Mouse (Mus musculus) neural tube, embryonic 15.5 days (tissue): ENCODE data around the gene Crnkl1. TPM values are rescaled to one million over a fixed set of nuclear protein-coding genes. Genes with fewer than 3 reads are reported as not detected.

Experiments
- ATAC-seq: fragments of 200-750 bp; cut with Nextera tagmentation; 2 replicates; pipeline ENCODE4 v1.8.0; 2017; ENCODE audit warnings: mild to moderate bottlenecking, moderate TSS enrichment, moderate library complexity; ENCODE audit not compliant: low FRiP score
- H3K27ac ChIP-seq: fragments of 300-500 bp; sonication (generic); replicated peaks from 2 replicates; pipeline ENCODE4 v1.5.1; 2015; ENCODE audit warnings: mild to moderate bottlenecking, inconsistent platforms
- H3K27me3 ChIP-seq: fragments of 300-500 bp; sonication (generic); replicated peaks from 2 replicates; pipeline ENCODE4 v1.6.1; 2015; ENCODE audit warnings: inconsistent platforms
- H3K36me3 ChIP-seq: fragments of 300-500 bp; sonication (generic); 2 replicates; pipeline ENCODE4 v1.6.1; 2015; ENCODE audit warnings: inconsistent platforms
- H3K4me1 ChIP-seq: fragments of 300-500 bp; sonication (generic); 2 replicates; pipeline ENCODE4 v1.6.1; 2015; ENCODE audit warnings: inconsistent platforms
- H3K4me2 ChIP-seq: fragments of 300-500 bp; sonication (generic); 2 replicates; pipeline ENCODE4 v1.6.1; 2015; ENCODE audit warnings: inconsistent platforms, mild to moderate bottlenecking, moderate library complexity
- H3K4me3 ChIP-seq: fragments of 300-500 bp; sonication (generic); replicated peaks from 2 replicates; pipeline ENCODE4 v1.5.1; 2015; ENCODE audit warnings: mild to moderate bottlenecking, inconsistent platforms
- H3K9ac ChIP-seq: fragments of 300-500 bp; sonication (generic); replicated peaks from 2 replicates; pipeline ENCODE4 v1.6.1; 2015; ENCODE audit warnings: mild to moderate bottlenecking, inconsistent platforms
- H3K9me3 ChIP-seq: fragments of 300-500 bp; sonication (generic); replicated peaks from 2 replicates; pipeline ENCODE4 v1.6.1; 2016; ENCODE audit warnings: inconsistent platforms
- WGBS: fragments of 180-500 bp; shearing (Covaris S2); methylation state at CpG from one replicate; pipeline ENCODE4 v1.1.7; 2015; ENCODE audit warnings: mixed read lengths; 5-methylcytosine and 5-hydroxymethylcytosine counted together
- polyA plus RNA-seq: library from polyadenylated mRNA; unstranded; fragments of >200 nt; fragmentation: Nextera tagmentation; extraction: Ambion mirVana; gene quantifications from 2 replicates; pipeline ENCODE4 v1.2.1, GENCODE M21; 2015

Crnkl1 gene
- polyA plus RNA-seq, 1 experiment from 2014 or later: 18.8 TPM

DNA sequence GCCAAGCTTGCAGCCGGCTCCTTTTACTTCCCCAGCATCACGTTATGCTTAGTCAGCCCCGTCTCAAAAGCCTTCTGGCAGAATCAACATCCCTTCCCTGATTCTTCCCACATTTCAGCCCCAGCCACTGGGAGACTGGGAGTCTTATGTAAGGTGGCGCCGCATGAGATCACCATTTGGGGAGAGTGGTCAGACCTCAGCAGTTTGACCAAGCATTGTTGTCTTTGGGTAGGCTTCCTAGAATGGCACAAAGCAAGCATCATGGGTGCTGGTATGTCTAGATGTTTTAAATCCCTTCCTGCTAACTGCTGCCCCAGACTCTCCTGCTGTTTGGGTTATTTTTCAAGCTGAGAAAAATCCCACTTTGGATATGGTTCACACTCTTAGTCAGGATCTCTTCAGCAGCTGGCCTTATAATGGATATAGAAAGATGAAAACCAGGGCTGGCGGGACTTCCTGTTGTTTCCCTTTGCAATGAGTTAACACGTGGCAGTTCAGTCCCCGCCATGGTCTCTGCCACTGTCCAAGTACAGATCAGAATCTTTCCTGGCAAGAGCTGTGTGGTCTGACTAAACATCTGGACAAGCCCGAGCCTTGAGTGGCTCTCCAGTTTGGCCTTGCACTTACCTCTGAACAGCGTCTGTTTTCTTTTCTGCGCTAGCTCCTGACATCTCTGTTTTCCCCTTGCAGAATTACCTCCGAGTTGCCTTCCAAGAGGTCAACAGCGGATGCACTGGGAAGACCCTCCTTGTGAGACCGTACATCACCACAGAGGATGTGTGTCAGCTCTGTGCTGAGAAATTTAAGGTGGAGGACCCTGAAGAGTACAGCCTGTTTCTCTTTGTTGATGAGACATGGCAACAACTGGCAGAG is 49.7 kb downstream of the Crnkl1 start:
- Histone ChIP-seq H3K9ac (no peak overlapping the region), H3K27ac (0 out of 2 replicates have a peak overlapping the region, but pooled peaks have one; percentile 24), H3K9me3 (no peaks in the 10 kb centered on the region), H3K4me2 (no peak overlapping the region), H3K27me3 (no peaks in the 10 kb centered on the region), H3K4me3 (no peak overlapping the region), H3K36me3 (peaks cover 12% of the 10 kb centered on the region), H3K4me1 (peaks cover 20% of the 10 kb centered on the region)
- 81% methylated on average over 14 of the region's 14 CpGs for WGBS
- ATAC-seq: 0 out of 2 replicates have a peak, but pooled peaks have one; percentile 16

DNA sequence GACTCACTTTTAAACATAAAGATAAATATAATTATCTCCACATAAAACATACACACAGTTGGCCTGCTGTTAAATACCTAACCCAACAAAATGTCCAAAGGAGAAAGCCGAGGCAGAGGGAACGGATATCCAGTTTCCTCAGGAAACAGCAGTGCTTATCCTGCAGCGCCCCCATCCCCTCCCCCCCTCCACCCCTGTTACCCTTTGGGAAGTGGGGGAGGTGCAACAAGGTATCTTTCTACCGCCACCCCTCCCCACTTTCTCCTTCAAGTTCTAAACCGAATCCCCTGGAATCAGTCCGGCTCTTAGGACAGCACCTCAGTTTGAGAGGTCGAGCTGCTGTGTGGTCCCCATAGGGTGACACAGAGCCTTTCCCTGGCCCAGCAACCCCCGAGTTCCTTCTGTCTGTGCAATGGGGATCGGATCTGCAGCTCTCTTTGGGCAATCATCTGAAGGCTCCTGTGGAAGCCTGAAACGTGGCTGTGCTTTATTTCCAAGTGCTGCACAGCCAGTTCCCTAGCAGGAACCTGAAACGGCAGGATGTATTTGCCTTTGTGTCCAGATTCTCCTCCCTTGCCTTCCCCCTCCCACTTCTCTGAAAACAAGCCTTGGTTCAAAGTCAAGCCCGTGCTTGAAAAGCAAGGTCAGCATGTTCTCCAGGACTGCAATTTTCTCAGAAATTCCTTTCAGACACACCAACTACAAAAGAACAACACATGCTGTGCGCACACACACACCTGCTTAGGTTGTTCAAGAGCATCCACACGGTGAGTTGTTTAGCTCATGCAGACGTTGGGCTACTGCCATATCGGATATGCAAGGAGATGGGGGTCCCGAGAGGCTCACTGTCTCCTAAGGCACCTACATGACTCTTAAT is 50.5 kb downstream of the Crnkl1 start:
- peak overlapping the region; percentile 24; the same call in 1 of the 2 replicates for H3K27ac ChIP-seq
- no peak overlapping the region for H3K4me3 ChIP-seq
- peaks cover 20% of the 10 kb centered on the region for H3K4me1 ChIP-seq
- peak; percentile 31; the same call in 1 of the 2 replicates for ATAC-seq
- H3K9ac ChIP-seq: no peak overlapping the region
- H3K27me3 ChIP-seq: no peaks in the 10 kb centered on the region
- 62% methylated on average over 17 of the region's 17 CpGs for WGBS
- no peaks in the 10 kb centered on the region for H3K9me3 ChIP-seq
- no peak overlapping the region for H3K4me2 ChIP-seq
- H3K36me3 ChIP-seq: peaks cover 15% of the 10 kb centered on the region

DNA sequence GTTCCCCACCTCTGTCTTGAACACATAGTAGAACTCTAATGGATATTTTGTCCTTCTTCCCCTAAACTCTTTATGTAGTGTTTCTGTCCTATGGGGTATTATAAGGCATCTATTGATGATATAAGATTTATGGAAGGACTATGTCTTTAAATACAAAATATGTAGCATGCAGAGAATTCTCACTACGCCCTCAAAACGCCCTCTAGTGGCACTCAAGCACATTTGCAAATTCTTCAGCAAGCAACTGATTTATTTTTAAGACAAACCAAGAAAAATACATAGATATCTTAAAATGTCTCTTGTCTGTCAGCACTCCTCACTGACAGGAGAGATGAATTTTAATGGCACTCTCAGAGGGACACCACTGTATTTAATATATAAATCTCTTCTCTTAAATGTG is 52.4 kb downstream of the Crnkl1 start:
- Histone ChIP-seq H3K27ac (no peak overlapping the region), H3K4me2 (no peak overlapping the region), H3K36me3 (peaks cover 23% of the 10 kb centered on the region), H3K27me3 (no peaks in the 10 kb centered on the region), H3K9ac (no peak overlapping the region), H3K9me3 (no peaks in the 10 kb centered on the region), H3K4me1 (peaks cover 13% of the 10 kb centered on the region), H3K4me3 (no peak overlapping the region)
- WGBS: 23% methylated on average over 2 of the region's 2 CpGs
- ATAC-seq: no peak

DNA sequence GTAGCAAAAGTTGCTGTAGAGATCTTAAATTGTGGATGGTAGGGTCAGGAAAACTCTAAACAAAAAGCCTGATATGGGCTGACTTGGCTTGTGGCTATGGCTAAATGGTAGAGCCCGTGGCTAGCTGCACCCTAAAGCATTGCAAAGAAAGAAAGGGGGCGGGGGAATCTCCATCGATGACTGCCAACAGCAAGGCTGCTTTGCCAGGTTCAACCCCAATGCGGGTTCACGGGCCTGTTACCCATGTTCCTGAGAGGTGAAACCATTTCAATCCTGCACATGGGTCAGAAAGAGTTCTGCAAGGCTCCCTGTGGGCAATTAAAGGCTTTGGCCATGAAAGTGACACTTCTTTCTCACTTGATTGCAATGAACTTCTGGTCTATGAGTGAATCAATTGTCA is 52.9 kb downstream of the Crnkl1 start:
- no peak overlapping the region for H3K4me3 ChIP-seq
- peaks cover 21% of the 10 kb centered on the region for H3K36me3 ChIP-seq
- H3K9ac ChIP-seq: no peak overlapping the region
- H3K9me3 ChIP-seq: no peaks in the 10 kb centered on the region
- H3K4me2 ChIP-seq: no peak overlapping the region
- no peak for ATAC-seq
- 90% methylated on average over 5 of the region's 5 CpGs for WGBS
- no peaks in the 10 kb centered on the region for H3K27me3 ChIP-seq
- H3K27ac ChIP-seq: peak overlapping the region; percentile 48; the same call in 1 of the 2 replicates
- peaks cover 13% of the 10 kb centered on the region for H3K4me1 ChIP-seq

DNA sequence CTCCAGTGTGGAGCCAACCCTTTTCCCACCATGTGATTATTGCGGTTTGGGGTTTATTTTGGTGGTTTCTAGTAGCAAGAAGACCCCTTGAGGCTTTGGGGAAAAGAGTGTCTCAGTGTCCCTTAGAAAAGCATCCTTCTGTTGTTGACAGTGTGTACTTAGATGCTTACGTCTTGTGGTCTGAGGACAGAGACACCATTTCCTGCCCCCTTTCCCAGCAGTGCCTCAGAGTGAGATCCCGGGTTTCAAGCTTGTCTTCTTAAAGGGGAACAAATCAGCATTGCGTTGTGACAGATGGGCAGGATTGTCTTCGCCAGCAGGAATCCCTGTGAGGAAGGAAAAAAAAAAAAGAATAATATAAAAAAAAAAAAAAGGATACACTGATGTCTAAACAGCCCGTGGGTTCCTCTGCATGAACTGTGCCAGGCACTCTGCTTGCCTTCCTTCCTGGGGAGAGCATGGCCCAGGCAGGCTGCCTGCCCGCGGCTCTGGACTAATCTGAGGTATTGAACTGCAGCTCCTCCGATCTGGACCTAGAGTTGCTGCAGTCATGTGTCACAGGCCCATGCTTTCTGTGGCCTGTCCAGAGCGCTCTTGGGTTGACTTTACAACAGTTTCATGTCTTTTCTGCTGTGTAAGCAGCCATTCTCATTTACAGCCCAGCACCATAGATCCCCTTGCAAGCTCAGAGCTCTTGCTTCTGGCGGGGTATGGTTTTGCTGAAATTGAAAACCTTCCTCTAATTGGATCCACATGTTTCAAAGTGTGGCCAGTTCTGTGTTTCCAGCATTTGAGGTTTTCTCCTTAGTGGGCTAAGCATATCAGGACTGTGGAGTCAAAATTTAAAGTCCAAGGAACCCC is 53.7 kb downstream of the Crnkl1 start:
- peaks cover 24% of the 10 kb centered on the region for H3K36me3 ChIP-seq
- ATAC-seq: no peak
- H3K9me3 ChIP-seq: no peaks in the 10 kb centered on the region
- H3K4me1 ChIP-seq: peaks cover 13% of the 10 kb centered on the region
- H3K4me3 ChIP-seq: no peak overlapping the region
- peak overlapping the region; percentile 48; the same call in 1 of the 2 replicates for H3K27ac ChIP-seq
- no peak overlapping the region for H3K9ac ChIP-seq
- H3K27me3 ChIP-seq: no peaks in the 10 kb centered on the region
- no peak overlapping the region for H3K4me2 ChIP-seq
- 68% methylated on average over 11 of the region's 11 CpGs for WGBS

DNA sequence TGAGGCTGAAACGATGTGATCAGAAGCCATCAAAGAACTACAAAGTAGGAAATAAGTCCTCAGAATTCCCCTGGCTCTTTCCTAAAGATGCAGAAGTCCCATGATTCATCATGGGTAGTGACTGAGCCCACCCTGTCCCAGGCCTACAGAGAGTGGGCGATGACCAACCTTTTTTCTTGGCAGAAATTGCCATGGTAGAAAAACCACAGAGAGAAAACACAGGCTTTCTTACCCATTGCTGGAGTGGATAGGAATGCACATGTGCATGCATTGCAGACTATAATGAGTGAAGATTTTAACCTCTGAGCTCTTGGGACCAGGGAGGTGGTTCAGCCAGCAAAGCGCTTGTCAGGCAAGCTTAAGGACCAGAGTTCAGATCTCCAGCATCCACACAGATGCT is 57.6 kb downstream of the Crnkl1 start:
- H3K4me3 ChIP-seq: no peak overlapping the region
- H3K9ac ChIP-seq: no peak overlapping the region
- H3K4me1 ChIP-seq: peaks cover 4% of the 10 kb centered on the region; the same call in 1 of the 2 replicates
- WGBS: 89% methylated on average over 3 of the region's 3 CpGs
- no peaks in the 10 kb centered on the region for H3K9me3 ChIP-seq
- no peak overlapping the region for H3K4me2 ChIP-seq
- H3K27ac ChIP-seq: no peak overlapping the region
- H3K36me3 ChIP-seq: peaks cover 19% of the 10 kb centered on the region
- no peaks in the 10 kb centered on the region for H3K27me3 ChIP-seq
- no peak for ATAC-seq

DNA sequence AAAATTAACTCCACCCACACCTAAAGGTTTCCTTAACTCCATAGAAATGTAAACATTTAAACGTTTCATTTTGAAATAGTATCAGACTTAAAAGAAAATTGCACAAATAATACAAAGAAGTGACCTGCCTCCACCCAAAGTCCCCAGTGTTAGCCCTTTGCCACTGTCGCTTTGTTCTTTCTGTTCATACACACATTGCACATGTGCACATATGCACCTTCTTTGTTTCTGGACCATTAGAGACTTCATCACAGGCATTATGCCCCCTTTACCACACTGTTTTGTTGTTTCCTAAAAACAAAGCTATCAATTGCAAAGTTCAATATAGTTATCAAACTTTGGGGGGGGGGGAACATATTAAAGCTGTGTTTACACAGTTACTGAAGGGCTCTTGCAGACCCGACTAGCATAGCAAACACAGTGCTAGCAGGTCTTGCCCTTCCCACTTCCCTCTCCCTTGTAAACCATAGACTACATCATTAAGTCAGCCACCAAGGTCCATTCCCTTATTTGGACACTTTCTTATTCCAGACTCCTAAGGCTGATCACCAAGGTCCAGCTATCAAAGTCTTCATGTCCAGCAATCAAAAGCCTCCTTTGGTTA is 59.8 kb downstream of the Crnkl1 start:
- no peaks in the 10 kb centered on the region for H3K9me3 ChIP-seq
- ATAC-seq: no peak
- WGBS: 74% methylated on average over 3 of the region's 3 CpGs
- H3K4me3 ChIP-seq: no peak overlapping the region
- peaks cover 19% of the 10 kb centered on the region for H3K36me3 ChIP-seq
- no peaks in the 10 kb centered on the region for H3K4me1 ChIP-seq
- no peak overlapping the region for H3K4me2 ChIP-seq
- no peak overlapping the region for H3K9ac ChIP-seq
- H3K27ac ChIP-seq: no peak overlapping the region
- no peaks in the 10 kb centered on the region for H3K27me3 ChIP-seq

DNA sequence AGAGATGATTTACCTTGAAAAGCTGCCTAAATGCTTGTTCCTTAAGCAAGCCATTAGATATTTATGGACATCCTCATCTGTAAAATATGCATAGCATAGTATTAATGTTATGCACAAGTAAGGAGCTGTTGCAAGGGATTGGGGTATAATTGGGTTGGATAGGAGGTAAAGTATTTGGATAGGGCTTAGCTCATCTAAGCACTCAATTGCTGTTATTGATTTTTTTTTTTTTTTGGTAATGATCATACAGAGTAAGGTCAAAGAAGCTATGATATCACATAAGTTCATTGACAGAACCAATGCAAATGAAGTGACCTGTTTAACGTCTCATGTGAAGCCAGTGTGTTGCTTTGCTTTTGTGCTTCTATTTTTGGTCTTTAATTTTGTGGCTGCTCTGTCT is 60.9 kb downstream of the Crnkl1 start:
- Histone ChIP-seq H3K4me3 (no peak overlapping the region), H3K4me2 (no peak overlapping the region), H3K36me3 (peaks cover 13% of the 10 kb centered on the region), H3K9me3 (no peaks in the 10 kb centered on the region), H3K4me1 (no peaks in the 10 kb centered on the region), H3K9ac (no peak overlapping the region), H3K27me3 (no peaks in the 10 kb centered on the region), H3K27ac (no peak overlapping the region)
- 81% methylated on average over 1 of the region's 1 CpGs for WGBS
- no peak for ATAC-seq

DNA sequence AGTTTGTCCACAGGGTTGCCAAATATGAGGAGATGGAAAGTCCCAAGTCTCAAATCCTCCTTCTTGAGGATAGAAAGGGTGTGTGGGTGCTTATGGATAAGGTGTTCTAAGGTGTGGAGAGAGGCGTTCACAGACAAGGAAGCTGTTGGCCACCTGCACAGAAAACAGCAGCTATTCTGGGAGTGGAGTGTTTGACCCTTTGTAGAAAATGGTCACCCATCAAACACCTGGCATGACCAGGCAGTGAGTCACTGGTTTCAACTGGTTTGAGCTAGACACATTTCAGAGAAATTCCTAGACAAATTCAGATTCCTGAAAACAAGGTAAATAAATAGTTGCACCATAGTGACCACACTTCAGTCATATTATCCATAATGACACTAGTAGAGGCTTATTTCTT is 62.7 kb downstream of the Crnkl1 start:
- Histone ChIP-seq H3K4me2 (no peak overlapping the region), H3K9ac (no peak overlapping the region), H3K27me3 (no peaks in the 10 kb centered on the region), H3K36me3 (peaks cover 8% of the 10 kb centered on the region), H3K27ac (no peak overlapping the region), H3K4me1 (no peaks in the 10 kb centered on the region), H3K4me3 (no peak overlapping the region), H3K9me3 (no peaks in the 10 kb centered on the region)
- ATAC-seq: no peak
- WGBS: 100% methylated on average over 1 of the region's 1 CpGs

DNA sequence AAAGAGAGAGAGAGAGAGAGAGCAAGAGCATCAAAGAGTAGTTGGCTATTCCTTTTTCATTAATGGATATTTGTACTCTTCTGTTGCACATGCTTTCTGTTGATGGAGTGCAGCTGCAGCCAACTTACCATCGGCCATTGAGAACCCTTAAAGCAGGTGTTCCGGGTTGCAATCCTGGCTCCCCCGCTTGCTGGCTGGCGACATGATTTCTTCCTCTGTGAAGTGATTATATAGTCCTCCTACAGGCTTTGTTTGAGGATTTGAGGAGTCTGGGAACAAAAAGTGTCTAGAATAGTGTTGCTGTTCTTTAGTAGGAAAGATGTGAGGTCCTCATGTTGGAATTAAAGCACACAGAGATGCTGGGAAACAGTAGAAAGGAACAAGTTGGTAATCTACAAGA is 63.5 kb downstream of the Crnkl1 start:
- H3K4me3 ChIP-seq: no peak overlapping the region
- no peaks in the 10 kb centered on the region for H3K9me3 ChIP-seq
- H3K27me3 ChIP-seq: no peaks in the 10 kb centered on the region
- no peaks in the 10 kb centered on the region for H3K4me1 ChIP-seq
- no peak for ATAC-seq
- H3K27ac ChIP-seq: no peak overlapping the region
- no peak overlapping the region for H3K9ac ChIP-seq
- no peak overlapping the region for H3K4me2 ChIP-seq
- 92% methylated on average over 4 of the region's 4 CpGs for WGBS
- H3K36me3 ChIP-seq: no peaks in the 10 kb centered on the region; the same call in 1 of the 2 replicates
